Mouse (Mus musculus) frontal cortex, postnatal 36 days (tissue): Measurements from ENCODE around the gene Ndc1.
A peak's percentile ranks its signal among the peaks of the same experiment; 100 is the strongest.
"Not testable (repeated sequence)": the region's sequence is repeated elsewhere in the genome, so short reads cannot be mapped to it uniquely, and the experiment has no call there.

Experiments
- DNase-seq, 2 experiments: peaks; one replicate each; pipeline ENCODE4 v3.0.0; 2022; ENCODE audit warnings: low spot score in 2 of 2

The Ndc1 gene

DNA sequence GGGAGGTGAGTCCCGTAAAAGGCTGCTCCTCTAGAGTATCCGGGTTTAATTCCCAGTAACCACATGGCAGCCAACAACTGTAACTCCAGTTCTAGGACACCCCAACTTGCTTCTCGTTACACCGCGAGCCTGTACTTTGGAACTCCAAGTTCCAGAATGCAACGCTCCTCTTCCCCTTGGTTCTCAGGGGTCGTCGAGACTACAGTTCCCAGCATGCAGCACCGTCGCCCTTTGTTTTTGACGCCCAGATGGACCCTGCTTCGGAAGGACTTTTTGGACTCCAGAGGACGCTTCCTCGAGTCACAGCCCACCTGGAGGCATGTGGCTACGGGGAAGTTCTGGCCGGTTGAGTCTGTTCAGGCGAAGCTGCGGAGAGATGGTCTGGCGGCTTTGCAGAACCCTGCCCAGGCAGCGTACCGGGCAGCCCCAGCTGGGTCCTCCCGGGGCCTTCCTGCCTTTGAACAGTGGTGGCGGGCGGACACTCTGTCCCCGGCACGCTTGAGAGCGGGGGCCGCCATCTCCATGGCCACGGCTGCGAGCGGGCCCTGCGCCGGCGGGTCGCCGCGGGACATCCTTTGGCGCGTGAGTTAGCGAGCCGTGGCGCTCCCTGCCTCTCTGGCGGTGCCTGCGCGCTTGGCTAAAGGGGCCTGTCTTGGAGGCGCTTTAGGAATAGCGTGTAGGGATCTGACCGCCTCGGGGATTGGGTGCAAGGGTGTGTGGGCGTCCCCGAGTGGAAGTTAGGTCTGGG, at the start of gene Ndc1:
TSS of gene Ndc1 (plus strand) at position 218 of the 748 bp plus-strand sequence.
- peak; percentile 90 to 91 for DNase-seq

DNA sequence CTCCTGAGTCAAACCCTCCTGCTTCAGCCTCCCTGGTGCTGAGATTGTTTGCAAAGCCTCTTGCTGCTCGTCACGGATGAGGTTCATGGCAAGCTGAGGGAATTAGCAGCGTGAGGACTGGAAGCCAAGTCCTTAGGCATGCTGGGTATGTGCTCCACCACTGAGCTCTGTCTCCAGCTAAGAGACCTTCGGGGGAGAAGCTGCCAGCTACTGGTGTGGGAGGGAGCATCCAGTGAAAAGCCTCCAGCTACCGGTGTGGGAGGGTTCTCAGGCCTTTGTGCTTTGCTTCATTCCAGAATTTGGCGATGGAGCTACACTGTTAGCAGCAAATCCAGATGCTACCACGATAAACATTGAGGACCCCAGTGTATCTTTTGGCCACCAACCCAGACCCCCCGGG, 48.9 kb upstream of the Ndc1 start:
- no peak for DNase-seq

DNA sequence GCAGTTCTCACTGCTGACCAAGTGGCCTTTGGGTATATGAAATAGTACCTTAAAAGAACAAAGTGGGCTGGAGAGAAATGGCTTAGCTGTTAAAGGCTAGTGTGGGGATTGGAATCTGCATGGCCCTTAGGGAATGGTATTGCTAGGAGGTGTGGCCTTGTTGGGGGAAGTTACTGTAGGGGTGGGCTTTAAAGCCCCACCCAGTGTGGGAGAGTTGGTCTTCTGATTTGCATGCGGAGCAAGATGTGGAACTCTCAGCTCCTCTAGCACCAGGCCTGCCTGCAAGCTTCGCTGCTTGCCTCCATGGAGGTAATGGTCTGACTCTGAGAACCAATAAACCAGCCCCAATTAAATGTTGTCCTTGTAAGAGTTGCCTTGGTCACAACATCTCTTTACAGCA, 46.5 kb upstream of the Ndc1 start:
- no peak for DNase-seq

DNA sequence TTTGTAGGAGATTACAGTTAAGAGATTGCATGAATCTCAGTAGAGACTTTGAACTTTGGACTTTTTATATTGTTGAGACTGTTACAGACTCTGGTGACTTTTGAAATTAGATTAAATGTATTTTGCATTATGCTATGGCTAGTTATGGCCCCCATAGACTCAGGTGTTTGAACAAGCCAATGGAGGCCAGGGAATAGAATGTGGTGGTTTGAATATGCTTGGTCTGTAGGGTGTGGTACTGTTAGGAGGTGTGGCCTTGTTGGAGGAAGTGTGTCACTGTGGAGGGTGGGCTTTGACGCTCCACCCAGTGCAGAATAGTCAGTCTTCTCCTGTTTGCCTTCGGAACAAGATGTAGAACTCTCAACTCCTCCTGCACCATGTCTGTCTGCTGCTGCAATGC, 44.5 kb upstream of the Ndc1 start:
- DNase-seq: no peak

DNA sequence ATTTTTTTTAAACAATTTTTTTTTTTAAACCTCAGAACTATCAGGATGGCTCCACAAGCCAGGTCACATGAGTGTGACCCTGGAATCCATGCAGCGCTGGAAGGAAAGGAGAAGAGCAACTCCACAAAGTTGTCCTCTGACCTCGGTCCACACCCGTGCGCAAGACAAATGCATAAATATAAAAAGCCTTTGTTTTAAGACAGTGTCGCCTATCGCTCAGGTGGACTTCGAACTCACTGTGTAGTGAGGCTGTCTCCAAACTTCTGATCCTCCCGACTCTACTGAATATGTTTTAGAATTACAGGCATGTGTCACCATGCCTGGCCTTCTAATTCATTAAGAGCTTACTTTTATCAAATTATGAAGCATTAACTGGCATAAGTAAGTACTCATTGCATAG, 39.1 kb upstream of the Ndc1 start:
- no peak for DNase-seq

DNA sequence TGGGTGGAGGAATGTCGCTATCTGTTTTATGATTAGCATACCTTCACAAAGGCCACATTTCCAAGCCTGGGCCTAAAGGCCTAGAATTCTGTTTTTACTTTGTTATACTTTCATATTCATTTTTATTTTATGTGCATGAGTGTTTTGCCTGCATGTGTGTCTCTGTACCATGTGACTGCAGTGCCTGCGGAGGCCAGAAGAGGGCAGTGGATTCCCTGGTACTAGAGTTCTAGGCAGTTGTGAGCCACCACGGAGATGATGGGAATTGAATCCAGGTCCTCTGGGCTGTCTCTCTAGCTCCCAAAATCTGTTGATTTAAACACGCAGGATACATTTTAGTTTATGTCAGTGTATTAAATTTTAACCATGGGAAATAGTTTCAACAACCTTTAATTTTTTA, 34.1 kb upstream of the Ndc1 start:
- no peak for DNase-seq

DNA sequence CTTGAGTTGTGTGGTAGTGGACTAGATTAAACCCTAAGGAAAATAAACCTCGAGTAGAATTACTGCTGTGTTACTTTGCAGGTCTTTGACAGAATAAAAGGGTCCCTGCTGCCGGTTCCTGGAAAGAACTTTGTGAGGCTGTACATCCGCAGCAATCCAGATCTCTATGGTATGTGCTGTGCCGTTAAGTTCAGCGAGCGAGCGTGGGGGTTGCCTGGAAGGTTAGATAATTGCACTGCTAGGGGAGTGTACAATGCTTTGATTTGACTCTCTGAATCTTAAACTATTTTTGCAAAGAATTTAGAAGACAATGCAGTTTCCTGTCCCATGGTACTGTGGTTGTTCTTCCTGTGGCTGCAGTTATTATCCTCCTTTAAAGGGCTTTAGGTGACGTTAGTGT, 31.2 kb upstream of the Ndc1 start:
- DNase-seq: no peak

DNA sequence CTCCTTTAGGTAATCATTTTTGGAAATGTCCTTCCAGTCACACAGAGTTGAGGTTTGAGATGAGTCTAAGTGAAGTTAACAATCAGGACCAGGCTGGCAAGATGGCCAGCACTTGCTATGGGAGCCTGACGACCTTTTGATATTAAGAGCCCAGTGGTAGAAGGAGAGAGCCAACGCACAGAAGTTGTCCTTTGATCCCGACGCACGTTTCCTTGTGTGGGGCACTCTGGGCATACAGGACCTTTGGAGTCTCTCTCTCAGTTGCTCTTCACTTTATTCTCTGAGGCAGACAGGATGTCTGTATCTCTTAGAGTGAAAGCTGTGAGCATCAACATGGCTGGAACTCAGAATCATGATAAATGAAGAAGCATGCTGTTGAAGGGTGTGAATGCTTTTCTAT, 30.1 kb upstream of the Ndc1 start:
- DNase-seq: no peak

DNA sequence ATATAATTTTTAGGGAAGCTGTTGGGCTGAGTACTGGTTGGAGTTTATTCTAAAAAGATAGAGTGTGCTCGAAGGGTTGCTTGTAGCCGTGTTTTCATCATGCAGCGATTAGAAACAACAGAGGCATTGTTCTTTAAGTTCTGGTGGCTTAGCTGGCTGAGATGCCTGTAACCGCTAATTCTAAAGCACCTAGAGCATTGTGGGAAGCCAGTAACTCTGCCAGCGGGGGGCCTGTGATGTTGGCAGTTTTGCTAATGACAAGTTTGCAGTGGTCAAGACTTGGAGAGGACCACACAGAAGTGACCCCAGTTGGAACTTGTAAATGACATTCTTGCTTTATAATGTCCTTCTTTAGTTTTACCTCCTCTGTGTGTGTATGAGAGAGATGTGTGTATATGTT, 26.2 kb upstream of the Ndc1 start:
- no peak for DNase-seq

DNA sequence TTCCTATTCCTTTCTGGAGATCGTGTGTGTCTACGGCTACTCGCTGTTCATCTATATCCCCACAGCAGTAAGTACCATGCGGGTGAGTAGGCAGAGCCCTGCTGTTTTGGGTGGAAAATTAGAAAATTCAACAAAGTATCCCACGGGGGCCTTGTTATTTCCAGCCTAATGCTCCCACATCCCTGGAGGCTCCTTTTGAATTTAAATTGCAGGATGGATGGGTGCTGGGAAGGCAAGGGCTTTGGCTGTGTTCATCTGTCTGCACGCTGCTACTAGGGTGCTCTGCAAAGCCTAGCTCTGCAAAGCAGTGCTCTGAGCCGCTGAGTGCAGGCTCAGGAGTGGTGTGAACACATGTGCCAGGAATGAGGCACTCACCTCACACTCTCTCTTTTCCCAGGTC, 23.0 kb upstream of the Ndc1 start:
- DNase-seq: peak in 1 of 2 experiments; percentile 20

DNA sequence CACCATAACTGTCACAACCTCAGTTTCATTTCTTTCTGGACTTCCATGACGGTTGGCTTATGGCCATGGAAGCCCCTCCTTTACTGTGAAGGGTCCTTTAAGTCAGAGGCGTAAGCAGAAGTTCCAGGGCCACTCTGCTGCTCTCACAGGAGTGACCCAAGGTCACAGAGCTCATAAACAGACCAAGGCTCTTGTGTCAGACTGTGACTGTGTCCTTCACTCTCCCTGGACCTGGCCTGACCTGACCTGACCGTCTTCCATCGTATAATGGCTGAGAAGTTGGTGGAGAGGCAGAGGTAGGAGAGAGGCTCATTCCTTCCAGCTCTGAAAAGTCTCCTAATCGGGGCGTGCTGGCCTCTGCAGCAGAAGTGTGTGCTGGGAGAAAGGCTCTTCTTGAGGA, 20.4 kb upstream of the Ndc1 start:
- no peak for DNase-seq

DNA sequence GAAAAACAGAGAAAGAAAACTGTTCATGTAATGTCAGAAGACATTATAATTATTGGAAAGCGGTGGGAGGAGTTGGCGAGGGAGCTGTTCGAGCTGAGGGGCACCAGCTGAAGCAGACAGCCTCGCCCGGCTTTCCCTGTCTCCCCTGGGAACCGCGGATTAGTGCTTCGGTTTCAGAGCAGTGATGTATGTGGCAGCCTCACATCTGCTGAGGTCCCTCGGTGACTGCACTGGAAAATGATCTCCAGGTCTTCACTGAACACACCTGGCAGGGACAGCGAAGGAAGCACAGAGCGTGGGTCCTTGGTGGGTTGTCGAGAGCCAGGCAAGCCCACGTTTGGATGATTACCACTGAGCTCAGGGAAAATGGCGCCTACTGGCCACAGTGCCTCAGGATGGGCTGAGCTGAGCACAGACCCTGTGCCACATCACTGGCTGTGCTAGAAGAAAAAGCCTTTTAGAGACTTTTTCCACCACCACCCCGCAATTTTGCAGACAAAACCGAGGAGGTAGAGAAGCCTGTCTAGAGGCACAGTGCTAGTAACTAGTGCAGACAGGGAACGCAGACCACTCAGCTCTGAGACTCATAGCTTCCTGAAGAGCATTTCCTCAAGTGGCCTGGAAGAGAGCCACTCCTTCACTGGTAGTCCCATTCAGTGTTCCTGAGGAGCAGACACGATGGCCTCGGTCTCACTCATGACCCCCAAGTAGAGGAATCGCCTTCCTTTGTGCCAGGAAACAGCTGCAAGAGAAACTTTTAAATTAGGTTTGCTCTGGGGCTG, 18.9 kb upstream of the Ndc1 start:
- DNase-seq: no peak

DNA sequence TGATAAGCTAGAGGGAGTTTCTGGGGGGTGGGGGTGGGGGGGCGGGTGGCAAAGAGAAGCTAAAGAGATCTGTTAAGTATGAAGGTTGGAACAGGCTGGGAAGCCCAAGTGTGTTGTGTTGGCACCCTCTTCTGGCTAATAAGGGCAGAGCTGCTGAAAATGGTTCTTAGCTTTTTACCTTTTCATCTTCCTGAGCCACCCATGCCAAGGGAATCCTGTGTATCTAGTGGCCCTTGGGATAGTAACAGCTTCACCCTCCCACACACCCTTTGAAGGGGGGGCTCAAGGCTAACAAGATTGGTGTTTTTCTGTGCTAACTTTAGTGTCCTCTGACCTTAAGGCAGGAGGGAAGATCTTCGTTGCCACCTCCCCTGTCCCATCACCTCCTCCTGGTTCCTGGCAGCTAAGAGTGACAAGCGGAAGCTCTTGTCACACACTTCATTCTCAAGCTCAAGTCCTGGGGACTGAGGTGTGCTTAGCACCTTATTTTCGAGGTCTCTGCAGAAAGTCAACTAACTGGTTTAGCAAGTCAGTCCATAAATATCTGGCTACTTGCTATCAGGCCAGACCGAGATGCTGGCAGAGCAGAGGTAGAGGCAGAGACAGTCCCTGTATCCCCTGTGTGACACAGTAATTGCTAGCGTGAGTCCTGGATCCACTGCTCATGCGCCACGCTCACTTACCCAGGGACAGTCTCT, 18.1 kb upstream of the Ndc1 start:
- DNase-seq: peak; percentile 14 to 54

DNA sequence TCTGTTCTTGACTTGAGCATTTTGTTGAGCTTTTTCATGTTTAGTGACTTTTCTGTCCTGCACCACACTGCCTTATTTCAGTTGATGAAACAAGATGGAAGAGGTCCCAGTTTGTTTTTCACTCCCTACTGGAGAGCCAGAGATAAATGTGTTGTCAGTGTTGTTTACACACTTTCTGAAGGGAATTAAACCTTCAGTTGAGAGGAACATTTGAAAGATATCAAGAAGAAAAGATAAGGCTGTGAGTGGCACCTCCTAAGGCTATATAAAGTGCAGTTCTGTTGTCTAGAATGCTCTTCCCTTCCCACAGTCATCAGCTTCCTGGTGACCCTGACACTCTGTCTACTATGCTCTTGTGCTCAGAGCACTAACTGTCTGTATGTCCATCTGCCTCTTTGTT, 16.2 kb upstream of the Ndc1 start:
- DNase-seq: no peak

DNA sequence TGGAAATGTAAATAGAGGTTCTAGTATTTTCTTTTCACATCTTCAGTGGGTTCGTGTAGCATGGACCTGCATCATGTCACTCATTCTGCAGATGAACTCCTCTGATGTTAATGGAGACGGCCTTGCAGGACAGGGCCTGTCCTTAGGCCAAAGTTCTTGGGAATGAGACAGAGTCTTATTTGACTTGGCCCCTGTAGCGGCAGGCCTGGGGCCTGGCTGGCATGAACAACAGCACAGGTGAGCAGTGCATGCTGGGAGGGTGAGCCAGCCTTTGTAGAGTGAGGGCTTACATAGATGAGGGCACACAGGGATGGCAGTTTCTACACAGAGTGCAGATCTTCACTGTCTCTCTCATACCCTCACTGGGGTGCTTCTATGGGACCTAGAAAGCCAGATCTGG, 14.0 kb upstream of the Ndc1 start:
- DNase-seq: no peak

DNA sequence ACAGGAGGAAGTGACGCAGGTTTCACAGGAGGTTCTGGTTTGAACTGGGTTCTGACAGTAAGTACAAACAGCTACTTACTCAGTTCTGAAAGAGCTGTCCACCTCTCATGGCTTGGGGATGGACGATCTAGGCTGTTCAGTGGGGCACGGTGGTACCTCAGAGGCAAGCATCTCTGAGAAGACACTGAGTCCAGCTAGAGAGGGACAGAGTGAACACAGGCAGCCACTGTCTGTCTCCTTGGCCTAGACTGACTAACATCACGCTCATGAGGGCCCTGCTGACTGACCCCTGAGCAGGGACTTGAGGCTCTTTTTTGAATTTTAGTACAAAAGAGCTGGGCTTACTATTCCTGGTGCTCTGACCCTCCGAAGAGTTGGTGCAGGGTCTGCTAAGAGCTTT, 13.5 kb upstream of the Ndc1 start:
- no peak for DNase-seq

DNA sequence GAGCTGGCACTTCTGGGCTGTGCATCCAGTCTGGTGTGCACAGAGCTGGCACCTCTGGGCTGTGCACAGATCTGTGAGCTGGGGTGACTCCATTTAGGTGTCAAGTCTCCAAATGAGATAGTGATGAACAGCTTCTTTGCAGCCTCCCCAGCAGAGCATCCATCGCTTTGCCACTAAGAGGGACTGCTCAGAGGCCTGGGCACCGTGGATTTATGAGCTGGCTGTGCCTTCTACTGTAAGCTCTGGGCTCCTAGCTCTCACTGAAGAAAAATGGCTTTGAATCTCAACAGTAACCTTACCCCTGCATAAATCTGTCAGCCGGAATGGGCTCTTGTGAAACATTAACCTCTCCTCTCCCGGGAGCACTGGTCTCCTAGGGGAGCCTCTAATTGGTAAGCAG, 13.0 kb upstream of the Ndc1 start:
- no peak for DNase-seq

DNA sequence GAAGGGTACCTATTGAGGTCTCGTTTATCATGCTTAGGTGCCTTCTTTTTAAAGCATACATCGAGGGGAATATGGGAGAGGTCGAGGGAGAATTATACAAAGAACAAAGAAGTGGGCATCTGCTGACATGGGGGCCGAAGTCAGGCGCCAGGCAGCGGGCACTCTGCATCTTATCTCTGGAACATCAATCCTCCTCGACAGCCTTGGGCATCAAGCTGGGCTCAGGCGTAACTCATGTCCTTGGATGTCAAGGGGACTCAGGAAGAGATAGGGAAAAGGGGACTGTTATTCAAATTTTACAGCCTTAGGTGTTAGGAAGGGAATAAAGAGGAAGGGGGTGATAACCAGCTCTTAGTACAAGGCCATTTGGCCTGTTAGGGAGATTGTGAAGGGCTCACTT, 10.4 kb upstream of the Ndc1 start:
- not testable (repeated sequence) for DNase-seq

DNA sequence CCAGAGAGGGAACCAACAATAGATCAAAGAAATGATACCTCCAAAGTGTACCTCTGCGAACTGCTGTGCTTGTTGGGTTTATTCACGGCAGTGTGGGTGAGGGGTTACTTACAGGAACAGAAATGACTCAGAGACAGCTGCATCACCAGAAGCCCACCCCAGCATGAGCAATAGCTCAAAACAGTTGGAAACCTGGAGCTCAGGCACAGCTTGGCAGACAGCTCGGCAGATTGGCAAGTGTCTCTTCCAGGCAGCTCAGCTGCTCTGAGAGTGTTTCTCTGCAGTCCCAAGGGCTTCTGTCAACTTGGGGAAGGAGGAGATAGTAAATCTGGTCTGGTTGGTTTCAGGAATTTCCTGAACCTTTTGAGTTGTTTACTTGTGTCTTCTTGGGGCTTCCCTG, 9.1 kb upstream of the Ndc1 start:
- no peak for DNase-seq

DNA sequence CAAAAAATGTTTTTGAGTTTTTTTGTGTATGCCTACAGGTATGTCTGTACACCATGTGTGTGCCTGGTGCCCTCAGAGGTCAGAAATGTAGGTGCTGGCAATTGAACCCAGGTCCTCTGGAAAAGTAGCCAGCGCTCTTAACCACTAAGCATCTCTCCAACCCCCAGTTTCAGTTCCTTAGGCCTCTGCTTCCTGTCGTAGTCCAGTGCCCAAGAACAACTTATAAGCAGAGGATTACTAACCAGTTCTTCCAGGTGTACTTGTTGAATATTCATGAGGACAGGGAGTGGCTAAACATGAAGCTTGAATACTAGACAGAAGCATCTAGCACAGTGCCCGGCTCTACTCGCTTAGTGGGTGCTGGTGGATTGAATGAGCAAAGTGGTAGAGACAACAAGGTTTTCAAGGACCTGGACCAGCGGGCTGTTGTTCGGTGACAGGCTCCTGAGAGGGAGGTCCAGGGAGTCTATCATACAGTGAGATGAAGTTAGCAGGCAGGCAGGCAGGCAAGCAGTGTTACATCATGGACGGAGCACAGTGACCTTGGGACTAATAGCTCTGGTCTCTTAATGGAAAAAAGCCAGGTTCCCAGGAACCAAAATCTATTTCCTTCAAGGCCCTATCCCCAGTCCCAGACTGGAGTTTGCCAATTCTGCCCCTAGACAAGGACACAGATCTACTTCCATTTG, 7.0 kb upstream of the Ndc1 start:
- DNase-seq: no peak

DNA sequence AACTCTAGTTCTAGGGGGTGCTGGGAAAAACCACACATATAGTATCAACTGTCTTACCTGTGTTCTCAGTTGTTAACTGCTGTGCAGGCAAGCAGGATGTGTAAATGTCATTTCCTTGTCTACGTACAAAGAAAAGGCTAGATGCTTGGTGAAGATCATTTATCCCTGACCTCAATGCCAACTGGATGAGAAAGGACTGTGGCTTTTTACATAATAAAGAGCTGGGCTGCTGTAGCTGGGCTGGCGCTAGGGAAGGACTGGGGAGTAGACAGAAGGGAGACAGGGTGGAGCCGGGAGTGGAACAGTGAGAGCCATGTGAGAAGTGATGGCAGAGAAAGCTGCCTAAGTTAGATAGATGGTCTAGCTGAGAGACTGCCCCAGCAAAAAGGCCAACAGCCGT, 4.8 kb upstream of the Ndc1 start:
- DNase-seq: no peak

DNA sequence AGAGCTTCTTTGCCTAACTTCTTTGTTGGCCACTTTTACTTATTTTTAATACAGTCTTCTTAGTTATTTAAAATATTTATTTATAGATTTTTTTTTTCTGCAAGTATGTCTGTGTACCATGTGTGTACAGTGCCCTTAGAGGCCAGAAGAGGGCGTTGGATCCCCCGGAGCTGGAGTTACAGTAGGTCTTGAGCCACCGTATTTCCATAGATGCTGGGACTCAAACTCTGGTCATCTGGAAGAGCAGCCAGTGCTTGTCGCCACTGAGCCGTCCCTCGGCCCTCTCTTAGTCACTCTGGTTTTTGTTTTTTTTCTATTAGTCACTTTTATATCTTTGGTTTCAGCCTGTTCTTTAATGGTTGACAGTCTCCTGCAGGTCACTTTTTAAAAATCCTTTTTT, 4.0 kb upstream of the Ndc1 start:
- no peak for DNase-seq
